Mouse (Mus musculus) urinary bladder, postnatal 4 days (tissue): ENCODE results near the gene Tec.
"Not testable (repeated sequence)": the region's sequence is repeated elsewhere in the genome, so short reads cannot be mapped to it uniquely, and the experiment has no call there.

Source experiments
- DNase-seq, 2 experiments: peaks; one replicate each; pipeline ENCODE4 v3.0.0; 2021 to 2022; ENCODE audit warnings: low spot score in 2 of 2

Gene Tec

DNA sequence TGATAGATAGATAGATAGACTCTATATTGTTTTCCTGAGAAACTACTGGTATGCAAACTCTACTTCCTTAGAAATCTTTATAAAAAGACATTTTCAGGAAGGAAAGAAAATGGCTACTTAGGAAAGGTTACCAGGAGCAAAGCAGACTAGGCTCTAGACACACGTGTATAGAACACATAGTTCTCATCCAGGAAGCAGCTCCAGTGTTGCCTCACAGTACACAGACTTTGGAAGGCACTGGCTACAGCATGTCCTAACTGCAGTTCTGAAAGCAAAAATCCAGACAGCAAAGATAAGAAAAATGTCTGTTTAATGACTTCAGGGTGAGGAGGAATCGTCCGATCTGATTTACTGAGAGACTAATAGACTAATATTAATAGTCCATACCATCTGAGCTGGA is 41.8 kb downstream of the Tec start:
- DNase-seq: no peak

DNA sequence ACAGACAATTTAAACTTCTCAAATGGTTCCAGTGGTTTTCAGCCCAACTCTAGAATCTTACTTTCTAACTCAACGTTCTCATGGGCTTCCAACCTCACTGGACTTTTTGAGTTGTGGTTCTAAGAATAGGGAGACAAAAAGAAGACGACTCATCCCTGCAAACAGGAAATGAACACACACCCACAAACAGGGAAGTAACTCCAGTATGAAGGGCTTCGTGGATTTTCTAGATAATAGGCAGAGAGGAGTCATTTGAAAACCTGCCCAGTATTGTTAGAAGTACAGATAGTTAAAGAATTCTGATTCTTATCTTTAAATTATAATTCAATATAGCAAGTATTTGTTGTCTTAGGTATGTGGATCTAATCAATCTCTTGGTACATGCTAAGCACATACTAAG is 47.6 kb downstream of the Tec start:
- DNase-seq: no peak

DNA sequence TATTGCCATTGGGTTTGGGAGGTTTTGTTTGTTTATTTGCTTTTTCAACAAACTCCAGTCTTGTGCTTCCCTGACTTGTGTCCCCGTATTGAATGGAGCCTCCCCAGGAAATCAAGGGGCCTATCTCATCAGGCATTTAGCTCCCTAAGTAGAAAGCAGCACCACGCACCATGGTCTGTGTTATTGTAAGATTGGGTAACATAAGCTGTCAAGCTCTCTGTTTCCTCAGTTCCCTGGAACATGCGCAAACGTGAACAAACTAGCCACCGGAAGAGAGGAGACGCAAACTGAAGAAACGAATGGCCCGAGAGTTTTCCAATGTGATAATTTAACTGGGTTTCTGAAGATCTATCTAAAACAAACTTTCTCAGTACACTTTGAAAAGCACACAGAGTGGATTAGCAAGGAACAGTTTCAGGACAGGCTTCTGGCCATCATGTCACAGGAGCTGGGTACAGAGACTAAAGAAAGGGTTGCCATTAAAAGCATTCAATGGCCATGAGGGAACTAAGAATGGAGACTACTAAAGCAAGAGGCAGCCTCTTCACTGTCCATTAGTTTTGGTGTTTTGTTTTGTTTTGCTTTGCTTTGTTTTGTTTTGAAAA is 48.1 kb downstream of the Tec start:
- DNase-seq: no peak

DNA sequence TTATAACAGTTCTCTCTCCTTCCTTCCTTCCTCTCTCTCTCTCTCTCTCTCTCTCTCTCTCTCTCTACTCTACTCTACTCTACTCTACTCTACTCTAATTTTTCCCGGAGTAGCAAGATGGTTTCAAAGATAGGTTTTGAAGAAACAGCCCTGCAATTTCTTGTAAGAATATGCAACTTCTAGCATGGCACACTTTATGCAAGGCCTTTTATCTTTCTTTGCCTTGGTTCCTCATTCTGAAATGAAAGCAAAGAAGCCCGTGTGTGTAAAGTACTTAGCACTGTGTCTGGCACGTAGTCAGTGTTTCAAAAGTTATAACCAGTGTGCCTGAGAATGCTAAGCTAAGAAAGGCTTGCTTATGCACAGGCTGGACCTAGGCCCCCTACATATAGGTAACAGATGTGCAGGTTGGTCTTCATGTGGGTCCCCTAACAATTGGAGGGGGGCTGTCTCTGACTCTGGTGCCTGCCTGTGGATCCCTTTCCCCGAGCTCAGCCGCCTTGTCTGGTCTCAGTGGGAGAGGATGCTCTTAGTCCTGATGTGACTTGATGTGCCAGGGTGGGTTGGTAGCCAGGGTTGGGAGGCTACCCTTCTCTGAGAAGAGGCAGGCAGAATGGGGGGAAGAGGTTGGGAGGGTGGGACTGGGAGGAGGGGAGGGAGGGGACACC is 49.6 kb downstream of the Tec start:
- no peak for DNase-seq

DNA sequence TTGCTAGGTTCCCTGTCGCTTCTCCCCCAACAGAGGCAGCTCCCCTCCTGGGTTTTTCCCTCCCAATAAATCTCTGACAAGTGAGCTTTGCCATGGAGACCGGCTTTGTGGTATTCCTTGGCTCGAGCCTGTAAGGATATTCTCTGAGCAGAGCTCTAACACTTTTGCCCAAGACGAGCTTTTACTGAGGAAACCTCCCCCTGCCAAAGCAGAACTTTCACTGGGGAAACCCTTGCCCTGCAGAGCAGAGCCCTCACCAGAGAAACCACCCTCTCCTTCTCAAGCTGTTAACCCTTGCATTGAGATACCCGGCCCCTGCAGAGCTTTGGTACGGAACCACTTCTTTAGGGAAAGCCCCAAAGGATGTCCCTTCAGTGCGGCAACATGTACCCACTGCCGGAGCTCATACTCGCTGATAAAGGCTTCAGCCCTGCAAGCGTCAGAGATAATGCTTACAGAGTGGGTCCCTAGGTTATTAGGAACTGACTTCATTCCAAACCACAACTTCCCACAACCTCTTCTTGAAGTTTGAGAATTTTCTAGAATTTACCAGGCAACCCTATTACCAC is 50.7 kb downstream of the Tec start:
- no peak for DNase-seq

DNA sequence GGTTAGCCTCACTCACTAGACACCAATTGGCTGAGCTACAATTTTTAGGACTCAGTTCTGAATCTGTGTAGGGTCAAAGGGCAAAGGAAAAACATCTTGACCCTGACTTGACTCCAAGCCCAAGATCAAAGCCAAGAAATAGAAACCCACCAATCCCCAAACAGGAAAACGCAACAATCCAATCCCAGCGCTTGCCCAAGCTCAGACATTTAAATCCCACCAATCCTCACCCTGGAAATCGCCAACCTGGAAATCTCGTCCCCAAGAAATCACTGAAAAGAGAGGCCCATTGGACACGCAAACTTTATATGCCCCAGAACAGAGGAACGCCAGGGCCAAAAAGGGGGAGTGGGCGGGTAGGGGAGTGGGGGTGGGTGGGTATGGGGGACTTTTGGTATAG is 51.3 kb downstream of the Tec start:
- not testable (repeated sequence) for DNase-seq

- no peak for DNase-seq
Observed at GRCm38 (mm10) chr5:72816491-72816890, 51.8 kb downstream of the Tec start.

DNA sequence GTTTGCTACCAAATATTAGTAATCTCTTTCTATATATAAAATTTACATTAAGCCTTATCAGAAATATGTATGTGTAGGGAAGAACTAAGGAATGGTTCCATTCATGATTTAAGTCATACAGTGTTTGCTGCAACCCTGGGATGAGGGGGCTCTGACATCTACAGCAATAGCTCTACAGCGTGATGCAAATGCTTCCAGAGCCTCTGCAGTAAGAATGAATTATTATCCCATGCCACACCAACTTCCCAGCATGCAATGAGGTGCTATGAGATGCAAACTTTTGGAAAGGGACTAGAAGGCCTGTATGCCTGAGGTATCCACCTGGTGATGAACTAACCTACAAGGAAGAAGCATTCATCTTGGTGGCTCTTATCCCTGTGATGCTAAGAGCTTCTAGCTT is 52.2 kb downstream of the Tec start:
- DNase-seq: no peak

GRCm38 (mm10) chr5:72815361-72815760 is 52.9 kb downstream of the Tec start:
- no peak for DNase-seq

DNA sequence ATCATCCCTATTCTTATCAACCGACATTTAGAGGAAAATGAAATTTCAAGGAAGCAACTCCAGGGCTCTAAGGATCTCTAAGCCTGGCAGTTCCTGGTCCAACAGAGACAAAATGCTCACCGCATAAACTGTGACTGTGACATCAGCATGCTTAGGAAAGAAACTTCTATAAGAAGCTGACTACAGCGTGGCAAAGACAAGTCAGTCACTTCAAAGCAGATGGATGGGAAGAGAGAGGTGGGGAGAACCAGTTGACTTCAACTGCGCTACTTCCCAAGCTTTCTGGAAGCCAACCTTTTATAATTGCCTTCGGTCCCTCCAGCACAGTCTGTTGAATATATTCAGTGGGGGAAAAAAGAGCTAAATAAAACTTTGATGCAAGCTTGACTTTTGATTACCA is 54.2 kb downstream of the Tec start:
- DNase-seq: no peak

DNA sequence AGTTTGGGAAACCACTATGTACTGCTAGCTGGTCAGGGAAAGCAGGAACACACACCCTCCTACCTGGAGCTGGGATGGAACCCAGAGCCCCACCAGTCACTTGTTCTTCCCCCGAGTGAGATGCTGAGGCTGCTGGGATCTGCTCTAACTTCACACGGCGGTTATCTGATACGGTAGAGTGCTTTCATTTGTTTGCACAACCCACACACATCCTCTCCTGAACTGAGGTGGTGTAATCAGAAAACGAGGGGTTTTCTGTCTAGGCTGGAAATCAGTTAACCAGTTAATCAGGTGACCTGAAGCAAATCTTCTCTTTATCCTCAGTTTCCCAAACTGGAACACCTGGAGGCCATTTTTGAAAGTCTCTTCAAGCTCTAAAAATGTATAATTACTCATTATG is 55.4 kb downstream of the Tec start:
- no peak for DNase-seq

DNA sequence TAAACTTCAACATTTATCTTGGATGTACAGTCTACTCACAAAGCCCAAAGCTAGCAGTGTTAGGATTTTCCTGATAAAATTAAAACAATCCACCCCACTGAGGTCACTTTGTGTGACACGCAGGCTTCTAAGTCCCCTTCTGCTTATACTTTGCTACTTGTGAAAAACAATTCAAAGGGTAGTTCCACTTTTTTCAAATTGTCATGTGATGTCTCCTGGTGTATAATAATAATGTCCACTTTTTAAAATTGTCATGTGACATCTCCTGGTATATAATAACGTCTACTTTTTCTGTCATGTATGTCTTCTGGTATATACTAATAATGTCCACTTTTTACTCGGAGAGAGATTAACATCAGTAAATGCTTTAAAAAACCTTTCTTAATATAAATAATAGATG is 56.0 kb downstream of the Tec start:
- DNase-seq: no peak

- DNase-seq: no peak
Observed at GRCm38 (mm10) chr5:72811397-72811796, 56.9 kb downstream of the Tec start.

DNA sequence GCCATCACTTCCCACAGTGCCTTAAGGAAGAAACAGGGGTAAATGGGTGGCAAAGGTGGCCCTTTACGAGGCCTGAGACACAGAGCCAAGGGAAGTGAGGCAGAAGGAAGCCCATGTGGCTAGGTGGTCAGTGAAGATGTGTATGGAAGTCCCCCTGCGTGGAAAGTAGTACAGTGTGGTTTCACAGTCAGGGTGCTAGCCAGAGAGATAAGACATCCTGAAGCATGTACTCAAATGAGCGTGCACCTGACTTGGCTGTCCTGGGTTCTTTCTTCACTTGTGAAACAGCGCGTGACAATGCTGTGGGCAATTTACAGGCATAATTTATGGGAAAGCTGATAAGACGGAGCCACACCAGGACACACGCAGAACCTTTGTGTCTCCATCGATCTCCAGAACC is 57.3 kb downstream of the Tec start:
- DNase-seq: no peak

DNA sequence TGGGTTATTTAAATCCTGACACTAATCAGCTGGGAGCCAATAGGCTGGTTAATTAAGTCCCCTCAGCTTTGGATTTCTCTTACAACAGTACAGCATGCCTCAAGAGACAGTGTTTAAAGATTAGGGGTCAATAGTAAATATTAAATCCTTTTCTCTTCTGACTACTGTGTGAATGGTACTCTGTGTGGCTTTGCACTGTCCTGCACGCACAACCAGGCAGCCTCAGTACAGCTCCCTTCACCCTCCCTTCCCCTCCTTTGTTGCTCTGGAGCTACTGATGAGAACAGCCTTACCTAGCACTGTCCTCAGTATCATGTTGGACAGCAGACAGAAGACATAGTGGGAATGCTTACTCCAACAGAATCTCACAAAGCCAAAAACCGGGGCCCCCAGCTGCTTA is 58.8 kb downstream of the Tec start:
- DNase-seq: no peak

DNA sequence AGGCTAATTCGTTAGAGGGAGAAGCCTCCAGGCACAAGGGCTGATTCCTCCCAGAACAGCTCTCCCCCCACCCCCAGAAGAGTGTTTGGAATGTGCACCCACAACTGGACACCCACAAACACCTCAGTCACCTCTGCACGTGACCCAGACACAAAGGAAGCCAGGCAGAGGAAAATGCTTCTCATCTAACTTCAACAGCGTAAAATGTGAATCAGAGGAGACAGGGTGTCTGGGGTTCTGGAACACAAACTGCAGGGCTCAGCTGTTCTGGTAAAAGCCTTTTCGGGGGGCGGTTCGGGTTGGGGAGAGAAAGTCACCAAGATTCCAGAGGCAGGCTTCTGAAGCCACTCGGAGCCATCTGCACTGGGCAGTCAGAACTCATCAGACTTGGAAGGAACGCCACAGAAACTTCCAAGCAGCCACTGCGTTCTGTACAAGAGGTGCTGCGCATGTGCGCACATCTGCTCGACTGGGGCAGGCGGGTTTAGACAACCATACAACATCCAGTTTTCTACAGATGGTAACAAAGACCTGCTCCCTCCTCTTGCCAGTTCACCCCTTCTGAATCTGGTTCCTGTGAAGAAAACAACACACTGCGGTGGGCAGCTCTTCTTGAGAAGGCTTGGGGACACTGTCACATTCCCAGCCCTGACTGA is 59.7 kb downstream of the Tec start:
- DNase-seq: no peak

DNA sequence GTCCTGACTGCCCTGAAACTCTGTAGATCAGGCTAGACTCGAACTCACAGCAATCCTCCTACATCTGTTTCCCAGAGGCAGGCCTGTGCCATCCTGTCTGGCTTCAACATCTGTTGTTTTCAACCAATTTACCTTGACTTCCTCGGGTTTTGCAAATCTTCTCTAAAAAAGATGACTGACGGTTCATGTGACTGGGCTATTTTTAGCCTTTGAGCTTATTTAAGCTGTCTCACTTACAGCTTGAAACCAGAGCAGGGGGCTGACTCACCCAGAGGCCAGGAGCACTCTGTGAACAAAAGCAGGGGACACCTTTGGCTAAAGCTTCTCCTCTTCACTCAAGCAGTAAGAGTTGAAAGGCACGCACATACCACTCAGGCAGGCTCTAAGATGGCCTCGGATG is 65.4 kb downstream of the Tec start:
- no peak for DNase-seq

- DNase-seq: no peak
Observed at GRCm38 (mm10) chr5:72798563-72798962, 69.7 kb downstream of the Tec start.

- peak in 1 of 2 experiments; percentile 40 for DNase-seq
Observed at GRCm38 (mm10) chr5:72796186-72796613, 72.1 kb downstream of the Tec start.

- no peak for DNase-seq
Observed at GRCm38 (mm10) chr5:72793309-72793850, 74.9 kb downstream of the Tec start.

DNA sequence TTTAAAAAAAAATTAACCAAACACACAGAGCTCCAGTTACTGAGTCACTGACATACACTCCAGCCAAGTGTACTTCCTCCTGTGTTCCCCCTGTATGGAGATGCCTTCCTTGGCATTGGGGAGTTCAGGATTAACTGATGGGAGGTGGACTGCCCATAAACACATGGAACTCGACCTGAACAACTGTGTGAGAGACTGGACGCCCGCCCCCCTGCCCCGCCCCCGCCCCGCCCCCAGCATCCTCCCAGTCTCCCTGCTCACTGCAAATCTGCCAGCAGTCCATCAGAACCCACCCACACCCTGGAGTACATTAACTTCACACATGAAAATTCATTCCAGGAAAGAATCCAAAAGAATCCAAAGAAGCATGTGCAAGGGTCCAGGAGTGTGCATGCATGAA is 76.5 kb downstream of the Tec start:
- DNase-seq: no peak

- no peak for DNase-seq
Observed at GRCm38 (mm10) chr5:72791386-72791785, 76.9 kb downstream of the Tec start.

- DNase-seq: no peak
Observed at GRCm38 (mm10) chr5:72785451-72785850, 82.8 kb downstream of the Tec start.
